Mouse (Mus musculus): ENCODE results near the gene Nxpe3. TPM values are rescaled to one million over a fixed set of nuclear protein-coding genes. Genes with fewer than 3 reads are reported as not detected.
"Not testable (repeated sequence)": the region's sequence is repeated elsewhere in the genome, so short reads cannot be mapped to it uniquely, and the experiment has no call there.

Nxpe3 gene
- polyA plus RNA-seq, 1 experiment from 2014 or later = 1.3 TPM

DNA sequence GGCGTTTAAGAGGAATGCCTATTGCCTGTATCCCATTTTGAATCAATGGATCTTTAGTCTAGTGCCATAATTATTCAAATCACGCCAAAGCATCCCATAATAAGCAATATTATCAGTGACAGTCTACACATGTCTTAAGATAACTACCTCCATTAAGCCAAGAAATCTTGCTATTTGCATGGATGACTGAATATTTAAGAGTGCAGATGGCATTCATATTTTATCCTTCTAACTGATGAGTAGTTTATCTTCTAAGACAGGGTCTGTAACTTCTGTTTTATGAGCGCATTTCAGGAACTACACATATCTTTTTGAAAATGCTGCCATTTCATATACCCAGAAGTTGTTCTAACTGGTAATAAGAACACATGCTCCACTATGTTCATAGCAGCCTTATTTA, 50.2 kb downstream of the Nxpe3 start:
- Histone ChIP-seq H3K4me3 (no peak overlapping the region), H3K27ac (replicated peaks) (no peak overlapping the region), H3K27me3 (no peaks in the 10 kb centered on the region), H3K36me3 (peaks cover 15% of the 10 kb centered on the region), H3K4me1 (replicated peaks) (no peaks in the 10 kb centered on the region), H3K4me2 (no peak overlapping the region), H3K9me3 (peaks cover 9% of the 10 kb centered on the region; the same call in 1 of the 2 replicates), H3K9ac (no peak overlapping the region)
- no peak for ATAC-seq (ENCODE audit: low FRiP score, low read depth)
- WGBS = 95% methylated on average over 3 of the region's 3 CpGs

DNA sequence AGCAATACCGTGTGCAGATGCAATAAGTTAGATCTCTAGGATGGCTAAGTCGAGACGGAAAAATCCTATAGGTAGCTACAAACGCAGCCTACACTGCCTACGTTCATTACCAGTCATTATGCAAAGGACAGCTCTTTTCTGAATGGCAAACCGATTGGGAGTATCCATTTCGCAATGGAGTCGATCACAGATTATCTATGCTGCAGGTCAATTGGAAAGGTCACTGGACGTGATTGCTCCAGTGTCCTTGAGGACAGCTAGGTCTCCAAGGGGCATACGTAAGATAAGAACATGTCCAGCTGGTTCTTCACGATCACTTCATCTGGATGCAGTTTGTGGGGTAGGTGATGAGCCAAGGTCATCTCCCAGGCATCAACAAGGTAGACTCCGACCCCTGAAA, 51.2 kb downstream of the Nxpe3 start:
- H3K9me3 ChIP-seq = peaks cover 9% of the 10 kb centered on the region; the same call in 1 of the 2 replicates
- no peaks in the 10 kb centered on the region for H3K27me3 ChIP-seq
- H3K4me2 ChIP-seq = no peak overlapping the region
- ATAC-seq (ENCODE audit: low FRiP score, low read depth) = no peak
- WGBS = 95% methylated on average over 12 of the region's 12 CpGs
- no peaks in the 10 kb centered on the region for H3K4me1 ChIP-seq (replicated peaks)
- no peak overlapping the region for H3K9ac ChIP-seq
- no peak overlapping the region for H3K27ac ChIP-seq (replicated peaks)
- H3K36me3 ChIP-seq = peaks cover 15% of the 10 kb centered on the region
- H3K4me3 ChIP-seq = no peak overlapping the region

DNA sequence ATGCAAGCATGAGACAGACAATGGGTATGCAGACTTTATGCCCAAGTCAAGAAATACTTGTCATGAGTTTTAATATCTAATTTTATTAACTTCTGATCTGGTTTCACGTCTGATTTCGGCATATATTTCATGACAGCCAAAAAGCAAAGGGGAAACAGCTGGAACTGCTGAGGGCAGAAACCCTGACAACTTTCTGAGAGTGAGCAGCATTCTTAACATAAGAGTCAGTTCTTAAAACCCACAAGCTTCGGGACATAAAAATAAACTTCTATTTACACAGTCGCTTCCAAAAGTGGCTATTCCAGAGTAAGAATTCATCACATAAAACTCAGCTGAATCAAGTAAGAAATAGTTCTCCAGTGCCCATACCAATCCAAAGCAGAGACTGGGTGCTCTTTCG, 52.0 kb downstream of the Nxpe3 start:
- ATAC-seq (ENCODE audit: low FRiP score, low read depth) = no peak
- no peaks in the 10 kb centered on the region for H3K27me3 ChIP-seq
- H3K9ac ChIP-seq = no peak overlapping the region
- peaks cover 15% of the 10 kb centered on the region for H3K36me3 ChIP-seq
- peaks cover 9% of the 10 kb centered on the region; the same call in 1 of the 2 replicates for H3K9me3 ChIP-seq
- H3K27ac ChIP-seq (replicated peaks) = no peak overlapping the region
- H3K4me2 ChIP-seq = no peak overlapping the region
- WGBS = 94% methylated on average over 5 of the region's 5 CpGs
- H3K4me3 ChIP-seq = no peak overlapping the region
- no peaks in the 10 kb centered on the region; the same call in 1 of the 2 replicates for H3K4me1 ChIP-seq (replicated peaks)

GRCm38 (mm10) chr16:55841506-55841905, 53.6 kb downstream of the Nxpe3 start:
- Histone ChIP-seq H3K4me1 (replicated peaks) (no peaks in the 10 kb centered on the region; the same call in 1 of the 2 replicates), H3K9ac (no peak overlapping the region), H3K27ac (replicated peaks) (no peak overlapping the region), H3K4me3 (no peak overlapping the region), H3K9me3 (peaks cover 9% of the 10 kb centered on the region; the same call in 1 of the 2 replicates), H3K4me2 (no peak overlapping the region), H3K27me3 (no peaks in the 10 kb centered on the region), H3K36me3 (peaks cover 15% of the 10 kb centered on the region)
- ATAC-seq (ENCODE audit: low FRiP score, low read depth) = no peak
- WGBS = 91% methylated on average over 6 of the region's 6 CpGs

- Histone ChIP-seq H3K9me3 (no peaks in the 10 kb centered on the region), H3K27me3 (no peaks in the 10 kb centered on the region), H3K27ac (replicated peaks) (peak within 1 kb of the TSS; percentile 80), H3K36me3 (peaks cover 3% of the 10 kb centered on the region), H3K4me1 (replicated peaks) (no peaks in the 10 kb centered on the region; the same call in 1 of the 2 replicates), H3K9ac (peak within 1 kb of the TSS; percentile 71), H3K4me3 (peak within 1 kb of the TSS; percentile 70), H3K4me2 (peak within 1 kb of the TSS; percentile 78)
- ATAC-seq (ENCODE audit: low FRiP score, low read depth) = peak; percentile 94
- under 1% methylated on average over 40 of the region's 40 CpGs for WGBS
These were observed 56.3 kb downstream of the Nxpe3 start, which contains the start of gene Nfkbiz for GRCm38 (mm10) chr16:55838510-55839474. Gene Nfkbiz, minus strand, starts transcription at chr16:55838899.

DNA sequence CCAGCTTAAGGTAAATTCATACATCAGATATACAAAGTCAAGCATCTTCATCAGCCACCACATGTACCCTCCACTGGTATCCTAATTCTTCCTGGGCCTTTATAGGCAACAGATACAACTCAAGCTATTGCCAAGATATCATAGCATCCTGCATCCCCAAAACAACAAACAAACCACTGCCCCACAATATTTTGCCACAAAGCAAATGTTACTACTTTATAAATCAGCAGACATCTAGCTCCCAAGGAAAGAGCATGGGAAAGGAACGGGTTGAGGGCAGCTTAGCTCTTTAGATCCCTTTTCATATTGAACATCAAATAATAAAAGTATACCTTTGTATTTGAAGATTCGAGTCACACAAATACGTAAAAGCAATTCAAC, 57.0 kb downstream of the Nxpe3 start:
- Histone ChIP-seq H3K4me2 (peak overlapping the region; percentile 78), H3K4me3 (peak overlapping the region; percentile 70), H3K9ac (peak overlapping the region; percentile 71), H3K27me3 (no peaks in the 10 kb centered on the region), H3K4me1 (replicated peaks) (no peaks in the 10 kb centered on the region; the same call in 1 of the 2 replicates), H3K9me3 (no peaks in the 10 kb centered on the region), H3K27ac (replicated peaks) (peak overlapping the region; percentile 80; the same call in 1 of the 2 replicates), H3K36me3 (no peaks in the 10 kb centered on the region)
- no peak for ATAC-seq (ENCODE audit: low FRiP score, low read depth)
- WGBS = 2% methylated on average over 3 of the region's 3 CpGs

GRCm38 (mm10) chr16:55837653-55838052, 57.4 kb downstream of the Nxpe3 start:
- H3K27ac ChIP-seq (replicated peaks); ATAC-seq (ENCODE audit: low FRiP score, low read depth); H3K27me3 ChIP-seq; H3K9ac ChIP-seq; H3K9me3 ChIP-seq; H3K4me1 ChIP-seq (replicated peaks); H3K36me3 ChIP-seq: not testable (repeated sequence)
- 0 out of 2 replicates have a peak overlapping the region, but pooled peaks have one; percentile 70 for H3K4me3 ChIP-seq
- 90% methylated on average over 8 of the region's 8 CpGs for WGBS
- H3K4me2 ChIP-seq = peak overlapping the region; percentile 78

- Histone ChIP-seq H3K9ac (no peak overlapping the region), H3K36me3 (no peaks in the 10 kb centered on the region), H3K4me3 (no peak overlapping the region), H3K4me2 (no peak overlapping the region), H3K27me3 (no peaks in the 10 kb centered on the region), H3K4me1 (replicated peaks) (no peaks in the 10 kb centered on the region; the same call in 1 of the 2 replicates), H3K9me3 (no peaks in the 10 kb centered on the region), H3K27ac (replicated peaks) (no peak overlapping the region)
- 87% methylated on average over 2 of the region's 2 CpGs for WGBS
- no peak for ATAC-seq (ENCODE audit: low FRiP score, low read depth)
These were observed 57.9 kb downstream of the Nxpe3 start for GRCm38 (mm10) chr16:55837168-55837567.

DNA sequence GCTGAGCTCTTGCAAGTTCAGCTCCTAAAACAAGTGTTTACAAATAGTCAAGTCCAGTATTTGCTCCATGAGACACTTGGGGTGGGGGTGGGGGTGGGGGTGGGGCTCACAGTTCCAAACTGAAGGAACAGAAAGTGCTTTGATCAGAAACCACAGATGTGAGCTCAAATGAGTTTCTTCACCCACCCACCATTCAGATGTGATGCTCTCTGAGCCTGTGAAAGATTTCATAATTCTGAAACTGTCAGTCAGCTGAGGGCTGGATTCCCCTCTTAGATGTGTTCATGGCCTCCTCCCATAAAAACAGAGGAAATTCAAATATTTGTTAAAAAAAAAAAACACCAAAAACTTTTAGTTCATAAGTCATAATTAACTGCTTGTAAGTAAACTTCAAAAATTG, 59.3 kb downstream of the Nxpe3 start:
- H3K4me3 ChIP-seq = no peak overlapping the region
- no peak overlapping the region for H3K4me2 ChIP-seq
- ATAC-seq (ENCODE audit: low FRiP score, low read depth) = no peak
- no peaks in the 10 kb centered on the region for H3K36me3 ChIP-seq
- H3K27ac ChIP-seq (replicated peaks) = no peak overlapping the region
- no peaks in the 10 kb centered on the region for H3K9me3 ChIP-seq
- no peaks in the 10 kb centered on the region for H3K27me3 ChIP-seq
- no peak overlapping the region for H3K9ac ChIP-seq
- H3K4me1 ChIP-seq (replicated peaks) = no peaks in the 10 kb centered on the region; the same call in 1 of the 2 replicates

GRCm38 (mm10) chr16:55832617-55833016, 62.5 kb downstream of the Nxpe3 start:
- Histone ChIP-seq H3K4me1 (replicated peaks) (no peaks in the 10 kb centered on the region), H3K9ac (no peak overlapping the region), H3K4me2 (no peak overlapping the region), H3K4me3 (no peak overlapping the region), H3K27ac (replicated peaks) (no peak overlapping the region), H3K27me3 (no peaks in the 10 kb centered on the region), H3K36me3 (no peaks in the 10 kb centered on the region), H3K9me3 (no peaks in the 10 kb centered on the region)
- WGBS = 86% methylated on average over 8 of the region's 8 CpGs
- no peak for ATAC-seq (ENCODE audit: low FRiP score, low read depth)

- WGBS = 96% methylated on average over 6 of the region's 6 CpGs
- Histone ChIP-seq H3K36me3 (no peaks in the 10 kb centered on the region), H3K4me3 (no peak overlapping the region), H3K4me1 (replicated peaks) (no peaks in the 10 kb centered on the region), H3K9me3 (no peaks in the 10 kb centered on the region), H3K9ac (no peak overlapping the region), H3K27me3 (no peaks in the 10 kb centered on the region), H3K27ac (replicated peaks) (no peak overlapping the region), H3K4me2 (no peak overlapping the region)
- no peak for ATAC-seq (ENCODE audit: low FRiP score, low read depth)
These were observed 63.0 kb downstream of the Nxpe3 start for GRCm38 (mm10) chr16:55832040-55832439.

- H3K27ac ChIP-seq (replicated peaks) = no peak overlapping the region
- H3K4me1 ChIP-seq (replicated peaks) = no peaks in the 10 kb centered on the region
- no peaks in the 10 kb centered on the region for H3K36me3 ChIP-seq
- no peaks in the 10 kb centered on the region for H3K9me3 ChIP-seq
- no peak overlapping the region for H3K4me2 ChIP-seq
- WGBS = 94% methylated on average over 1 of the region's 1 CpGs
- ATAC-seq (ENCODE audit: low FRiP score, low read depth) = no peak
- no peak overlapping the region for H3K4me3 ChIP-seq
- no peak overlapping the region for H3K9ac ChIP-seq
- no peaks in the 10 kb centered on the region for H3K27me3 ChIP-seq
These were observed 63.6 kb downstream of the Nxpe3 start for GRCm38 (mm10) chr16:55831451-55831850.

Data from hindbrain, embryonic 15.5 days (tissue).